Mouse (Mus musculus) E14TG2a.4 (cell line): ENCODE measurements around the gene Abhd4.

ENCODE experiments used
- CTCF ChIP-seq: conservative IDR thresholded peaks from 2 replicates; pipeline ENCODE4 v1.5.1; 2014; ENCODE audit warnings: low read length
- NANOG ChIP-seq: IDR thresholded peaks from 2 replicates; pipeline ENCODE4 v1.6.1; 2014; ENCODE audit warnings: borderline replicate concordance, low read length, mixed read lengths
- POU5F1 ChIP-seq: IDR thresholded peaks from 2 replicates; pipeline ENCODE4 v1.6.1; 2014; ENCODE audit warnings: low read length, borderline replicate concordance

DNA sequence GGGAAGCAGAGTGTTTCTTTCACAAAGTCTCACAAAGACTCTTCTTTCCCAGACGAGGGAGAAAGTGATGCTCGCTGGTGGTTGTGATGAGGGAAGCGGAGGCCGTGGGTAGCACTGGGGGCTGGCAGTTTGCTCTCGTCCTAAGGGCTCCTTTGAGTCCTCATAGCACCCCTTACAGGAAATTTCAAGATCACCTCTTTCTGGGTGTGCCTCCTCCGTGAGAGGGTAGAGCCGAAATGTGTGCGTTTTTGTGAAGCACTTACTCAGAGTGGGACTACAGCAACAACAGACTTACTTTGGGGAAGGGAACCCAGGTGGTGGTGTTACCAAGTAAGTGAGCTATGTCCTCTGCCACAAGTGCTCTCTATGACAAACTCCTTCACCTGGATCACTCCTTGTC is 42.8 kb upstream of the Abhd4 start:
- TF ChIP-seq NANOG: no peak
- no peak for TF ChIP-seq CTCF
- no peak for TF ChIP-seq POU5F1
